Mouse (Mus musculus) ES-E14 (cell line): ENCODE measurements around the gene Foxn3. TPM values are rescaled to one million over a fixed set of nuclear protein-coding genes. Genes with fewer than 3 reads are reported as not detected.
"Not testable (repeated sequence)": the region's sequence is repeated elsewhere in the genome, so short reads cannot be mapped to it uniquely, and the experiment has no call there.

ENCODE experiments used
- DNase-seq: peaks from one replicate; pipeline ENCODE4 v3.0.0-alpha.2; 2013; ENCODE audit warnings: low read depth, low spot score
- H3K27ac ChIP-seq: 2 replicates; pipeline ENCODE4 v1.5.1; 2012; ENCODE audit warnings: low read depth, mild to moderate bottlenecking, low read length, moderate library complexity, mixed read lengths; ENCODE audit not compliant: poor library complexity, insufficient read depth, severe bottlenecking
- H3K36me3 ChIP-seq: 2 replicates; pipeline ENCODE4 v1.6.1; 2012; ENCODE audit warnings: mild to moderate bottlenecking, low read length, moderate library complexity, mixed read lengths; ENCODE audit not compliant: control insufficient read depth, poor library complexity, insufficient read depth, severe bottlenecking
- H3K4me1 ChIP-seq, 2 experiments: fragments of 150-350 bp in 1 of 2; sonication (generic) in 1 of 2; 2 replicates each; pipeline ENCODE4 v1.6.1; 2012; ENCODE audit warnings: low read length in 2 of 2, mild to moderate bottlenecking in 1 of 2, mixed read lengths in 1 of 2; ENCODE audit not compliant: control insufficient read depth in 2 of 2, insufficient read depth in 2 of 2, poor library complexity in 1 of 2
- H3K4me3 ChIP-seq, 2 experiments: fragments of 150-350 bp in 1 of 2; sonication (generic) in 1 of 2; 2 replicates each; pipeline ENCODE4 v1.5.1; 2012; ENCODE audit warnings: low read length in 2 of 2, low read depth in 1 of 2, mild to moderate bottlenecking in 1 of 2, mixed read lengths in 1 of 2; ENCODE audit not compliant: insufficient read depth in 1 of 2, poor library complexity in 1 of 2, severe bottlenecking in 1 of 2
- H3K9ac ChIP-seq: 2 replicates; pipeline ENCODE4 v1.6.1; 2012; ENCODE audit warnings: low read depth, mild to moderate bottlenecking, low read length, mixed read lengths; ENCODE audit not compliant: poor library complexity, insufficient read depth, severe bottlenecking
- H3K9me3 ChIP-seq: fragments of 150-350 bp; sonication (generic); 2 replicates; pipeline ENCODE4 v1.6.1; 2012; ENCODE audit warnings: low read depth, mild to moderate bottlenecking, low read length; ENCODE audit not compliant: control insufficient read depth, insufficient read depth
- CHD2 ChIP-seq: IDR thresholded peaks from 2 replicates; pipeline ENCODE4 v1.6.1; 2014; ENCODE audit warnings: mild to moderate bottlenecking, low read depth, low read length, inconsistent platforms
- HCFC1 ChIP-seq: IDR thresholded peaks from 2 replicates; pipeline ENCODE4 v1.6.1; 2012; ENCODE audit warnings: low read length, inconsistent platforms, borderline replicate concordance; ENCODE audit not compliant: insufficient read depth
- MAFK ChIP-seq: IDR thresholded peaks from 2 replicates; pipeline ENCODE4 v1.6.1; 2014; ENCODE audit warnings: mild to moderate bottlenecking, low read depth, low read length, inconsistent platforms; ENCODE audit not compliant: insufficient read depth
- ZC3H11A ChIP-seq: IDR thresholded peaks from 2 replicates; pipeline ENCODE4 v1.6.1; 2012; ENCODE audit warnings: low read depth, mild to moderate bottlenecking, inconsistent platforms, low read length, borderline replicate concordance
- ZNF384 ChIP-seq: IDR thresholded peaks from 2 replicates; pipeline ENCODE4 v1.6.1; 2012; ENCODE audit warnings: low read depth, low read length, inconsistent platforms
- in situ Hi-C, 2 experiments: fragments of 600-800 bp; cut with MboI; formaldehyde crosslinking; loops; one replicate each; pipeline ENCODE4 v1.15.1; 2025; ENCODE audit warnings: low sequenced_read_pairs in 2 of 2, inconsistent platforms in 1 of 2; ENCODE audit not compliant: unreplicated experiment in 2 of 2
- total RNA-seq: library from RNA; depleted of rRNA; stranded (reverse); fragments of 300-350 nt; gene quantifications from 2 replicates; pipeline ENCODE4 v1.2.3, GENCODE M21; 2012

Gene Foxn3
- total RNA-seq, 1 experiment, result 34.6 TPM

- in situ Hi-C loops, result no loop called here
- Histone ChIP-seq H3K27ac (no peak overlapping the region), H3K4me1 (peaks cover 0 to 9% of the 10 kb centered on the region in 2 experiments; a peak in 2 of 4 replicates), H3K9ac (no peak overlapping the region), H3K36me3 (peaks cover 9% of the 10 kb centered on the region; the same call in 1 of the 2 replicates), H3K4me3 (no peak overlapping the region), H3K9me3 (no peaks in the 10 kb centered on the region)
- no peak for TF ChIP-seq ZC3H11A
- TF ChIP-seq MAFK, result no peak
- TF ChIP-seq HCFC1, result no peak
- no peak for TF ChIP-seq ZNF384
- TF ChIP-seq CHD2, result no peak
- no peak for DNase-seq
Measured at GRCm38 (mm10) chr12:99198428-99199123, 364.8 kb downstream of the Foxn3 start.

GRCm38 (mm10) chr12:99197031-99197430, 366.4 kb downstream of the Foxn3 start:
- in situ Hi-C loops, result no loop called here
- no peak for DNase-seq
- TF ChIP-seq ZNF384, result no peak
- no peak for TF ChIP-seq ZC3H11A
- TF ChIP-seq CHD2, result no peak
- no peak for TF ChIP-seq HCFC1
- no peak for TF ChIP-seq MAFK
- Histone ChIP-seq H3K9me3 (no peaks in the 10 kb centered on the region), H3K27ac (no peak overlapping the region), H3K4me3 (no peak overlapping the region), H3K36me3 (peaks cover 9% of the 10 kb centered on the region; the same call in 1 of the 2 replicates), H3K4me1 (peaks cover 0 to 14% of the 10 kb centered on the region in 2 experiments; a peak in 2 of 4 replicates), H3K9ac (no peak overlapping the region)

DNA sequence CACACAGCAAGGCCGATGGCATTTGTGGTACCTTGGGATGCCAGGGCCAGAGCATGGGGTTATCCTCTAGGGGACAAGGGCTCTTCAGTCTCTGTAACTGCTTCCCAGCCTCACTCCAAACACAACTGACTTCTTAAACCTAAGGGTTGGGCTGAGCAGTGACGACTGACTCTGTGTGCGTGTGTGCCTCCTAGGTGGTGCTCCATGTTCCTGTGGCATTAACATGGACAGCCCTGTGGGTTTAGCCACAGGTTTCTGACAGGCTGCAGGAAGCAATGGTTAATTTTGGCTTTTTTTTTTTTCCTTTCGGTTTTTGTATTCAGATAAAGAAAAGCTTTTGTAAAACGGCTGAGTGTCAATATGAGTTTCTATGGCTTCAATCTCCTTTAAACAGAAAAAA, 367.7 kb downstream of the Foxn3 start:
- no peak overlapping the region for H3K9ac ChIP-seq
- peaks cover 9% of the 10 kb centered on the region; the same call in 1 of the 2 replicates for H3K36me3 ChIP-seq
- H3K4me1 ChIP-seq, result peaks cover 0 to 14% of the 10 kb centered on the region in 2 experiments; a peak in 2 of 4 replicates
- TF ChIP-seq HCFC1 (no peak), ZC3H11A (no peak), CHD2 (no peak), MAFK (no peak), ZNF384 (no peak)
- H3K4me3 ChIP-seq, result no peak overlapping the region
- no peaks in the 10 kb centered on the region for H3K9me3 ChIP-seq
- in situ Hi-C loops, result no loop called here
- no peak for DNase-seq
- no peak overlapping the region for H3K27ac ChIP-seq

GRCm38 (mm10) chr12:99194120-99194519, 369.3 kb downstream of the Foxn3 start:
- H3K4me3 ChIP-seq, H3K27ac ChIP-seq, H3K9ac ChIP-seq, H3K36me3 ChIP-seq, H3K9me3 ChIP-seq, DNase-seq, in situ Hi-C loops: not testable (repeated sequence)
- 0 out of 2 replicates have a peak, but pooled peaks have one; percentile 41 for TF ChIP-seq ZNF384
- peaks cover 0 to 14% of the 10 kb centered on the region in 2 experiments; a peak in 2 of 4 replicates for H3K4me1 ChIP-seq

GRCm38 (mm10) chr12:99187671-99188070, 375.7 kb downstream of the Foxn3 start:
- H3K4me1 ChIP-seq, result no peaks in the 10 kb centered on the region
- no peaks in the 10 kb centered on the region for H3K9me3 ChIP-seq
- no peak overlapping the region for H3K27ac ChIP-seq
- H3K36me3 ChIP-seq, result no peaks in the 10 kb centered on the region
- in situ Hi-C loops, result no loop called here
- TF ChIP-seq MAFK (peak; percentile 58), HCFC1 (no peak), CHD2 (no peak), ZNF384 (no peak)
- H3K4me3 ChIP-seq, result no peak overlapping the region
- no peak overlapping the region for H3K9ac ChIP-seq
- no peak for DNase-seq
